Mouse (Mus musculus): ENCODE results near the gene Tbx19. TPM values are rescaled to one million over a fixed set of nuclear protein-coding genes. Genes with fewer than 3 reads are reported as not detected.

Tbx19 gene
- polyA plus RNA-seq, 1 experiment, result not detected

GRCm38 (mm10) chr1:165133279-165133678 lies 27.3 kb downstream of the Tbx19 start:
- H3K27ac ChIP-seq (ENCODE audit: insufficient read depth, low read depth, low read length), result no peak overlapping the region
- no peak for TF ChIP-seq CTCF (IDR thresholded peaks at IDR 0.05; ENCODE audit: insufficient read depth, low read depth, low read length)
- no peak for TF ChIP-seq POLR2A (IDR thresholded peaks at IDR 0.05; ENCODE audit: insufficient read depth, low read depth, low read length)
- H3K4me1 ChIP-seq (ENCODE audit: control insufficient read depth, insufficient read depth, low read length), result no peaks in the 10 kb centered on the region
- WGBS, result 82% methylated on average over 5 of the region's 5 CpGs
- no peak overlapping the region for H3K4me3 ChIP-seq (ENCODE audit: insufficient read depth, low read depth, low read length)

- 63% methylated on average over 14 of the region's 14 CpGs for WGBS
- Histone ChIP-seq H3K27ac (ENCODE audit: insufficient read depth, low read depth, low read length) (no peak overlapping the region), H3K4me3 (ENCODE audit: insufficient read depth, low read depth, low read length) (no peak overlapping the region), H3K4me1 (ENCODE audit: control insufficient read depth, insufficient read depth, low read length) (no peaks in the 10 kb centered on the region)
- TF ChIP-seq CTCF (IDR thresholded peaks at IDR 0.05; ENCODE audit: insufficient read depth, low read depth, low read length), result no peak
- no peak for TF ChIP-seq POLR2A (IDR thresholded peaks at IDR 0.05; ENCODE audit: insufficient read depth, low read depth, low read length)
Measured at GRCm38 (mm10) chr1:165132187-165132877, 28.2 kb downstream of the Tbx19 start.

GRCm38 (mm10) chr1:165129573-165129972 lies 31.0 kb downstream of the Tbx19 start:
- 81% methylated on average over 5 of the region's 5 CpGs for WGBS
- H3K4me3 ChIP-seq (ENCODE audit: insufficient read depth, low read depth, low read length), result no peak overlapping the region
- TF ChIP-seq CTCF (IDR thresholded peaks at IDR 0.05; ENCODE audit: insufficient read depth, low read depth, low read length), result no peak
- no peak for TF ChIP-seq POLR2A (IDR thresholded peaks at IDR 0.05; ENCODE audit: insufficient read depth, low read depth, low read length)
- H3K27ac ChIP-seq (ENCODE audit: insufficient read depth, low read depth, low read length), result no peak overlapping the region
- H3K4me1 ChIP-seq (ENCODE audit: control insufficient read depth, insufficient read depth, low read length), result no peaks in the 10 kb centered on the region

- 88% methylated on average over 7 of the region's 7 CpGs for WGBS
- peaks cover 14% of the 10 kb centered on the region for H3K4me1 ChIP-seq (ENCODE audit: control insufficient read depth, insufficient read depth, low read length)
- H3K4me3 ChIP-seq (ENCODE audit: insufficient read depth, low read depth, low read length), result no peak overlapping the region
- TF ChIP-seq POLR2A (IDR thresholded peaks at IDR 0.05; ENCODE audit: insufficient read depth, low read depth, low read length), result no peak
- no peak for TF ChIP-seq CTCF (IDR thresholded peaks at IDR 0.05; ENCODE audit: insufficient read depth, low read depth, low read length)
- no peak overlapping the region for H3K27ac ChIP-seq (ENCODE audit: insufficient read depth, low read depth, low read length)
Measured at GRCm38 (mm10) chr1:165121096-165121495, 39.5 kb downstream of the Tbx19 start.

GRCm38 (mm10) chr1:165120349-165120898 lies 40.1 kb downstream of the Tbx19 start:
- Histone ChIP-seq H3K27ac (ENCODE audit: insufficient read depth, low read depth, low read length) (no peak overlapping the region), H3K4me1 (ENCODE audit: control insufficient read depth, insufficient read depth, low read length) (peaks cover 16% of the 10 kb centered on the region), H3K4me3 (ENCODE audit: insufficient read depth, low read depth, low read length) (no peak overlapping the region)
- TF ChIP-seq POLR2A (IDR thresholded peaks at IDR 0.05; ENCODE audit: insufficient read depth, low read depth, low read length) (no peak), CTCF (IDR thresholded peaks at IDR 0.05; ENCODE audit: insufficient read depth, low read depth, low read length) (peak; percentile 86)
- WGBS, result 21% methylated on average over 21 of the region's 21 CpGs

GRCm38 (mm10) chr1:165119760-165120159 lies 40.8 kb downstream of the Tbx19 start:
- TF ChIP-seq POLR2A (IDR thresholded peaks at IDR 0.05; ENCODE audit: insufficient read depth, low read depth, low read length) (no peak), CTCF (IDR thresholded peaks at IDR 0.05; ENCODE audit: insufficient read depth, low read depth, low read length) (no peak)
- 18% methylated on average over 9 of the region's 9 CpGs for WGBS
- Histone ChIP-seq H3K4me3 (ENCODE audit: insufficient read depth, low read depth, low read length) (no peak overlapping the region), H3K4me1 (ENCODE audit: control insufficient read depth, insufficient read depth, low read length) (peaks cover 23% of the 10 kb centered on the region), H3K27ac (ENCODE audit: insufficient read depth, low read depth, low read length) (peak overlapping the region; percentile 83)

- WGBS, result 66% methylated on average over 15 of the region's 15 CpGs
- Histone ChIP-seq H3K4me1 (ENCODE audit: control insufficient read depth, insufficient read depth, low read length) (peaks cover 23% of the 10 kb centered on the region), H3K27ac (ENCODE audit: insufficient read depth, low read depth, low read length) (peak overlapping the region; percentile 19; the same call in 1 of the 2 replicates)
Measured at GRCm38 (mm10) chr1:165119011-165119726, 41.4 kb downstream of the Tbx19 start.

GRCm38 (mm10) chr1:165114460-165115175 lies 46.0 kb downstream of the Tbx19 start:
- no peak overlapping the region for H3K4me3 ChIP-seq (ENCODE audit: insufficient read depth, low read depth, low read length)
- TF ChIP-seq CTCF (IDR thresholded peaks at IDR 0.05; ENCODE audit: insufficient read depth, low read depth, low read length) (no peak), POLR2A (IDR thresholded peaks at IDR 0.05; ENCODE audit: insufficient read depth, low read depth, low read length) (no peak)
- H3K27ac ChIP-seq (ENCODE audit: insufficient read depth, low read depth, low read length), result peak overlapping the region; percentile 52
- peaks cover 23% of the 10 kb centered on the region for H3K4me1 ChIP-seq (ENCODE audit: control insufficient read depth, insufficient read depth, low read length)
- WGBS, result 26% methylated on average over 17 of the region's 17 CpGs

More at GRCm38 (mm10) chr1:165119011-165119726, 41.4 kb downstream of the Tbx19 start:
- no peak for TF ChIP-seq POLR2A (IDR thresholded peaks at IDR 0.05; ENCODE audit: insufficient read depth, low read depth, low read length)
- TF ChIP-seq CTCF (IDR thresholded peaks at IDR 0.05; ENCODE audit: insufficient read depth, low read depth, low read length), result no peak
- H3K4me3 ChIP-seq (ENCODE audit: insufficient read depth, low read depth, low read length), result no peak overlapping the region
